Mouse (Mus musculus) bone marrow, adult 2 months (tissue): ENCODE results near the gene Gm16181.

Source experiments
- CTCF ChIP-seq: fragments of 200-500 bp; IDR thresholded peaks from 2 replicates; pipeline ENCODE4 v1.5.1; 2011; ENCODE audit warnings: low read length, control low read depth; ENCODE audit not compliant: control insufficient read depth, insufficient read depth
- POLR2A ChIP-seq: fragments of 200-500 bp; IDR thresholded peaks from 2 replicates; pipeline ENCODE4 v1.6.1; 2011; ENCODE audit warnings: low read depth, mild to moderate bottlenecking, control low read depth, low read length, borderline replicate concordance; ENCODE audit not compliant: control insufficient read depth

GRCm38 (mm10) chr17:35180093-35180492, 40.5 kb upstream of the Gm16181 start:
- TF ChIP-seq CTCF (no peak), POLR2A (no peak)
